Mouse (Mus musculus) intestine, postnatal 0 days (tissue): ENCODE results near the gene Hgfac. TPM values are rescaled to one million over a fixed set of nuclear protein-coding genes. Genes with fewer than 3 reads are reported as not detected.

Experiments used
- ATAC-seq: fragments of 200-750 bp; cut with Nextera tagmentation; 2 replicates; pipeline ENCODE4 v1.8.0; 2017; ENCODE audit warnings: mild to moderate bottlenecking, moderate TSS enrichment, moderate library complexity
- H3K27ac ChIP-seq: fragments of 300-500 bp; sonication (generic); 2 replicates; pipeline ENCODE4 v1.5.1; 2014; ENCODE audit warnings: mild to moderate bottlenecking, low read depth, low read length, moderate library complexity
- H3K27me3 ChIP-seq: fragments of 300-500 bp; sonication (generic); replicated peaks from 2 replicates; pipeline ENCODE4 v1.6.1; 2014; ENCODE audit warnings: low read length, mixed read lengths; ENCODE audit not compliant: control insufficient read depth, insufficient read depth
- H3K36me3 ChIP-seq: fragments of 300-500 bp; sonication (generic); 2 replicates; pipeline ENCODE4 v1.6.1; 2014; ENCODE audit warnings: mild to moderate bottlenecking, moderate library complexity; ENCODE audit not compliant: control insufficient read depth, insufficient read depth
- H3K4me1 ChIP-seq: fragments of 300-500 bp; sonication (generic); replicated peaks from 2 replicates; pipeline ENCODE4 v1.6.1; 2014; ENCODE audit warnings: antibody characterized with exemption, low read length, mixed read lengths; ENCODE audit not compliant: control insufficient read depth, insufficient read depth
- H3K4me2 ChIP-seq: fragments of 300-500 bp; sonication (generic); replicated peaks from 2 replicates; pipeline ENCODE4 v1.6.1; 2014; ENCODE audit warnings: low read depth, mild to moderate bottlenecking, moderate library complexity
- H3K4me3 ChIP-seq: fragments of 300-500 bp; sonication (generic); 2 replicates; pipeline ENCODE4 v1.5.1; 2014; ENCODE audit warnings: low read depth, low read length
- H3K9ac ChIP-seq: fragments of 300-500 bp; sonication (generic); 2 replicates; pipeline ENCODE4 v1.6.1; 2014; ENCODE audit warnings: mild to moderate bottlenecking, low read depth, low read length
- H3K9me3 ChIP-seq: fragments of 300-500 bp; sonication (generic); 2 replicates; pipeline ENCODE4 v1.6.1; 2016; ENCODE audit warnings: mixed run types; ENCODE audit not compliant: control insufficient read depth
- CTCF ChIP-seq: sonication (generic); IDR thresholded peaks from 2 replicates; pipeline ENCODE4 v1.5.1; 2016; ENCODE audit warnings: low read depth, mild to moderate bottlenecking, control low read depth, antibody characterized with exemption, moderate library complexity
- WGBS: fragments of 180-500 bp; shearing (Covaris S2); extraction: QIAGEN DNeasy Blood & Tissue Kit; methylation state at CpG from one replicate; pipeline ENCODE4 v1.1.7; 2014; 5-methylcytosine and 5-hydroxymethylcytosine counted together
- microRNA-seq: library from miRNA; unstranded; fragments of <30 nt; microRNA quantifications from one replicate; pipeline ENCODE4, GENCODE M21; 2016
- polyA plus RNA-seq: library from polyadenylated mRNA; unstranded; fragments of >200 nt; fragmentation: Nextera tagmentation; extraction: Ambion mirVana; gene quantifications from 2 replicates; pipeline ENCODE4 v1.2.1, GENCODE M21; 2015

The Hgfac gene
- polyA plus RNA-seq, 1 experiment from 2014 or later, result 10.5 TPM

DNA sequence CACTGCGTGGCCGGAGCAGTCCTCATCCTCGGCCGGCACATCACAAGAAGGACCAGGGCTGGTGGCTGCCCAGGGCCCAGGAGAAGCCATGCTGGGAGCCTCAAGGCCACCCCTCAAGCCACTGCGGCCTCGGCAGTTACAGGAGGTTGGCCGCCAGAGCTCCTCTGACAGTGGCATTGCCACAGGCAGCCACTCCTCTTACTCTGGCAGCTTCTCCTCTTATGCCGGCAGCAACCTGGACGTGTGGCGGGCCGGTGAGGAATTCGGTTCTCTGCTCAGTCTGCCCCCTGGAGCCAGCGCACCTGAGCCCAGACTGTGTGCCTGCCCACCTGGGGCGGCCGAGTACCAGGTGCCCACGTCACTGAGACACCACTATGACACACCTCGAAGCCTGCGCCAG lies 37.8 kb downstream of the Hgfac start:
- Histone ChIP-seq H3K27ac (no peak overlapping the region), H3K36me3 (no peaks in the 10 kb centered on the region), H3K27me3 (no peaks in the 10 kb centered on the region), H3K9ac (no peak overlapping the region), H3K4me2 (no peak overlapping the region), H3K9me3 (no peaks in the 10 kb centered on the region), H3K4me1 (no peaks in the 10 kb centered on the region), H3K4me3 (no peak overlapping the region)
- ATAC-seq, result no peak
- no peak for TF ChIP-seq CTCF
- 46% methylated on average over 18 of the region's 18 CpGs for WGBS

DNA sequence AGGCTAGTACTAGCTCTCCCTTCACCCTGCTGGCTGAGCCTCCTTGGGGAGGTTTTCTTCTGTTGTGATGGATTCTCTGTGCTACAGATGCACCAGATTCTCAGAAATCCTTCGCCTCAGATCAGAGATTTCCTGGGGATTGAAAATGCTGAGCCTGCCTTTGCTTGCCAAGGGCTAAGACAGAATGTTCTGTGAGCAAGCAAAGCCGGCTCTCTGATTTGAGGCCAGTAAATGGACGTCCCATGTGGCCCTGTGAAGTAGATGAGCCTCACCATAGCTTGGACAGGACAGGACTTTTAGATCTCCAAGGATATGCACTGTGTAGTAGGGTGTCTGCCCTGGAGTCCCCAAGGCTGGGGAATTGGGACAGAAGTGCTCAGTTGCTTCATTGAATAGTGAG lies 43.6 kb downstream of the Hgfac start:
- no peak for ATAC-seq
- H3K4me3 ChIP-seq, result no peak overlapping the region
- no peaks in the 10 kb centered on the region for H3K4me1 ChIP-seq
- no peaks in the 10 kb centered on the region for H3K36me3 ChIP-seq
- H3K9me3 ChIP-seq, result no peaks in the 10 kb centered on the region
- 76% methylated on average over 3 of the region's 3 CpGs for WGBS
- no peak overlapping the region for H3K9ac ChIP-seq
- no peak overlapping the region for H3K27ac ChIP-seq
- H3K4me2 ChIP-seq, result no peak overlapping the region
- TF ChIP-seq CTCF, result no peak
- no peaks in the 10 kb centered on the region for H3K27me3 ChIP-seq

DNA sequence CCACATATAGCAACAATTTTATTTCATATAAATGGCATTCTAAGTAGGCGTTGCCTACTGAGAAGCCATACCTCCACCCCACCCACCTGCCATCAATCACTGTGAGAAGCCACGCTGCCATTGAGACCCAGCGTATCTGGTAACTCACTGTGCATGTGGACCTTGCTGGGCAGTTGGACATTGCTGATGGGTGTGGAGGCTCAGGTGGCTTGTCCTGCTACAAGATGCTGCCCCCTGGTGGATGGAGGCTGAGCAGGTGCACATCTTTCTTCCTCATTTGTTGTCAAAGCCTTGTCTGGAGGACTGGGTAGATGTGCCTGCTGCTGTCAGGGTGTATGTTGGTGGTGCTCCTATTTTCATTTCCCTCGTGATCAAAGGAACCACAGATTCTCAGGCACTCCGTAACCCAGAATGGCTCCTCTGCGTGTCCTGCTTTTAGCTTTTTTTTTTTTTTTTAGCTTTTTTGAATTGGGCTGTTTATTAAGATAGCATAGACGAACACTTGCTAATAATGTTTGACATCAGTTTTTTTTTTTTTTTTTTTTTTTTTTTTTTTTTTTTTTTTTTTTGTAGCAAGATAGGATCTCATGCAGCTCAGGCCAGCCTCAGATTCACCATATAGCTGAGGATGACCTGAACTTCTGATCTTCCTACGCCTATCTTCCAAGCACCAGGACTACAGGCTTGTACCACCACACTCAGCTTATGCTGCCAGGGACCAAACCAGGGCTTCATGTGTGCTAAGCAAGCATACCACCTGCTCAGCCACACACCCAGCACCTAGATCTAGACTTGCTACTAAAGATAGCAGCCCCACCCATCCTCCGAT lies 47.7 kb downstream of the Hgfac start:
- Histone ChIP-seq H3K4me2 (no peak overlapping the region), H3K36me3 (peaks cover 25% of the 10 kb centered on the region), H3K27me3 (no peaks in the 10 kb centered on the region), H3K27ac (no peak overlapping the region), H3K9ac (no peak overlapping the region), H3K4me3 (no peak overlapping the region), H3K4me1 (no peaks in the 10 kb centered on the region), H3K9me3 (no peaks in the 10 kb centered on the region)
- WGBS, result 60% methylated on average over 9 of the region's 9 CpGs
- ATAC-seq, result no peak
- TF ChIP-seq CTCF, result peak; percentile 86

DNA sequence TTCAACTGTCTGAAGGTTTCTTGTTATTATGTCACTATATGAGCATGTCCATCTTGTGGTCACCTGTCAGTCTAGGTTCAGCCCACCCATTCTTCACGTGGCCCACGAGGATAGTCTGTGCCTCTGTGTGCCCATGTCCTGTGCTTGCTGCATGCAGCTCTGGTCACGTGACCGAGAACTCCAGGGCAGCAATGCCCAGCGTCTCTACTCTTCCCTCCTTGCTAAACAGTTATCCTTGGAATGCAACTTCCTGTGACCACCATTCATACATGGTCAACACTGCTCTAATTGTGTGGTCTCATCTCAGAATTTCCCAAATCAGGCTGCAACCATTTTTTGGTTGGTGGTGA lies 48.3 kb downstream of the Hgfac start:
- TF ChIP-seq CTCF, result no peak
- H3K4me2 ChIP-seq, result no peak overlapping the region
- H3K27me3 ChIP-seq, result no peaks in the 10 kb centered on the region
- 67% methylated on average over 5 of the region's 5 CpGs for WGBS
- H3K27ac ChIP-seq, result no peak overlapping the region
- H3K4me1 ChIP-seq, result no peaks in the 10 kb centered on the region
- peaks cover 29% of the 10 kb centered on the region for H3K36me3 ChIP-seq
- ATAC-seq, result no peak
- H3K9me3 ChIP-seq, result no peaks in the 10 kb centered on the region
- no peak overlapping the region for H3K4me3 ChIP-seq
- H3K9ac ChIP-seq, result no peak overlapping the region

DNA sequence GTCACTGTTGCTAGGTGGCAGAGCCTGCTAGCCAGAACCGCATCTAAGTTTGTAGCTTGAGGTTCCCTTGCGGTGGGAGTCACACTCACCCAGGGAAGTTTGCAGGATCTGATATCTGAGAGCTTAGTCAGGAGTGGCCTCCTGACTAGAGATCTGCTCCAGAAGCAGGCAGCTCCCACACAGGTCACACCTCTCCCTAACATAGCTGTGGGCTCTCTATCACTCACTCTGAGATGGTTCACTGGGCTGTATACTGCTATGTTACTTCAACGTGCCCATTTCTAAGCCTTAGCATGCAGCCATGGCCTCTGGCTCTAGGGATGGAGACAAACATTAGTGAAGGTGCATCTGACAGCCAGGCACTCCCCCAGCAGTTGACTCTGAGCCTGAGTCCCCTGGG lies 50.3 kb downstream of the Hgfac start:
- H3K27me3 ChIP-seq, result no peaks in the 10 kb centered on the region
- H3K4me2 ChIP-seq, result no peak overlapping the region
- TF ChIP-seq CTCF, result no peak
- peaks cover 49% of the 10 kb centered on the region for H3K36me3 ChIP-seq
- no peak overlapping the region for H3K9ac ChIP-seq
- WGBS, result 84% methylated on average over 3 of the region's 3 CpGs
- H3K9me3 ChIP-seq, result no peaks in the 10 kb centered on the region
- H3K4me1 ChIP-seq, result no peaks in the 10 kb centered on the region
- ATAC-seq, result no peak
- no peak overlapping the region; the same call in 1 of the 2 replicates for H3K27ac ChIP-seq
- no peak overlapping the region for H3K4me3 ChIP-seq

Small RNA genes within 50 kb of the gene (microRNA-seq; reads per million reads assigned to microRNA genes)
- 0.82 reads per million for gene Mir3097

Other genes starting within 250 kb of the Hgfac start
- gene Msantd1, start 133.5 kb upstream of the Hgfac start, polyA plus RNA-seq, result 0.29 and 0.51 TPM in 2 replicates
- gene Rgs12, start 92.1 kb upstream of the Hgfac start, polyA plus RNA-seq, result 4.1 and 4.7 TPM in 2 replicates
- gene Dok7, start 15.3 kb downstream of the Hgfac start, polyA plus RNA-seq, result 0.33 and 0.50 TPM in 2 replicates
- gene Lrpap1, start 64.3 kb downstream of the Hgfac start, polyA plus RNA-seq, result 47.7 and 50.6 TPM in 2 replicates
- 0.13 TPM in 2 replicates for gene Adra2c, start 236.8 kb downstream of the Hgfac start, polyA plus RNA-seq